Mouse (Mus musculus): ENCODE data around the gene Fam71e1.

- TF ChIP-seq CTCF (conservative IDR thresholded peaks at IDR 0.05; ENCODE audit: low read length): no peak; the same call in 1 of the 2 replicates
- TF ChIP-seq NANOG (IDR thresholded peaks at IDR 0.05; ENCODE audit: borderline replicate concordance, low read length): no peak
Observed at GRCm38 (mm10) chr7:44462218-44463055, 33.9 kb upstream of the Fam71e1 start.
